Mouse (Mus musculus): ENCODE measurements around the gene Slc1a2. TPM values are rescaled to one million over a fixed set of nuclear protein-coding genes. Genes with fewer than 3 reads are reported as not detected.

Gene Slc1a2
- total and polyA plus RNA-seq, 3 experiments: 0.08 TPM; not detected in 2

- Histone ChIP-seq H3K36me3 (ENCODE audit: control insufficient read depth in 1 of 2, insufficient read depth in 2 of 2, low read length in 2 of 2) (no peaks in the 10 kb centered on the region), H3K9ac (ENCODE audit: control insufficient read depth, low read depth, low read length, poor library complexity, severe bottlenecking) (no peak overlapping the region), H3K27me3 (ENCODE audit: control insufficient read depth in 1 of 2, insufficient read depth in 2 of 2, low read length in 2 of 2) (peaks cover 2 to 14% of the 10 kb centered on the region in 2 experiments), H3K27ac (ENCODE audit: control insufficient read depth, low read depth, low read length) (no peak overlapping the region), H3K4me1 (ENCODE audit: control insufficient read depth in 1 of 2, insufficient read depth in 2 of 2, low read length in 2 of 2) (no peaks in the 10 kb centered on the region), H3K4me3 (ENCODE audit: control insufficient read depth in 1 of 2, insufficient read depth in 1 of 2, low read depth in 2 of 2, low read length in 2 of 2) (no peak overlapping the region), H3K9me3 (replicated peaks; ENCODE audit: insufficient read depth, low read length) (no peaks in the 10 kb centered on the region), H3K79me2 (ENCODE audit: control insufficient read depth, insufficient read depth, low read length, poor library complexity) (no peaks in the 10 kb centered on the region)
- DNase-seq (ENCODE audit: low read depth, low spot score): no peak
- TF ChIP-seq USF1 (IDR thresholded peaks at IDR 0.05; ENCODE audit: low read depth, low read length) (no peak), CTCF (IDR thresholded peaks at IDR 0.05 in 2 of 3, conservative IDR thresholded peaks at IDR 0.05 in 1 of 3; ENCODE audit: control insufficient read depth in 1 of 3, insufficient read depth in 1 of 3, low read depth in 2 of 3, low read length in 3 of 3, poor library complexity in 1 of 3, severe bottlenecking in 1 of 3) (no peak), RAD21 (IDR thresholded peaks at IDR 0.05; ENCODE audit: low read depth, low read length) (no peak), ZMIZ1 (IDR thresholded peaks at IDR 0.05; ENCODE audit: low read depth, low read length) (no peak), POLR2AphosphoS2 (IDR thresholded peaks at IDR 0.05; ENCODE audit: low read length) (no peak), HCFC1 (IDR thresholded peaks at IDR 0.05; ENCODE audit: low read depth, low read length) (no peak), EP300 (IDR thresholded peaks at IDR 0.05; ENCODE audit: low read depth in 1 of 2, low read length in 2 of 2) (no peak), POLR2A (IDR thresholded peaks at IDR 0.05; ENCODE audit: control insufficient read depth in 1 of 2, insufficient read depth in 1 of 2, low read depth in 1 of 2, low read length in 2 of 2, poor library complexity in 1 of 2) (no peak), RCOR1 (IDR thresholded peaks at IDR 0.05; ENCODE audit: low read depth, low read length) (no peak)
Measured at GRCm38 (mm10) chr2:102772276-102772675, 113.8 kb downstream of the Slc1a2 start.

GRCm38 (mm10) chr2:102774700-102775099, 116.2 kb downstream of the Slc1a2 start:
- no peaks in the 10 kb centered on the region for H3K4me1 ChIP-seq (ENCODE audit: control insufficient read depth in 1 of 2, insufficient read depth in 2 of 2, low read length in 2 of 2)
- H3K27me3 ChIP-seq (ENCODE audit: control insufficient read depth in 1 of 2, insufficient read depth in 2 of 2, low read length in 2 of 2): peaks cover 7 to 23% of the 10 kb centered on the region in 2 experiments
- no peak for DNase-seq (ENCODE audit: low read depth, low spot score)
- H3K27ac ChIP-seq (ENCODE audit: control insufficient read depth, low read depth, low read length): no peak overlapping the region
- no peaks in the 10 kb centered on the region for H3K9me3 ChIP-seq (replicated peaks; ENCODE audit: insufficient read depth, low read length)
- TF ChIP-seq JUND (IDR thresholded peaks at IDR 0.05; ENCODE audit: low read depth, low read length) (no peak), BHLHE40 (IDR thresholded peaks at IDR 0.05; ENCODE audit: borderline replicate concordance, low read depth, low read length) (no peak), ETS1 (IDR thresholded peaks at IDR 0.05; ENCODE audit: low read depth, low read length) (no peak), RCOR1 (IDR thresholded peaks at IDR 0.05; ENCODE audit: low read depth, low read length) (no peak), KAT2A (conservative IDR thresholded peaks at IDR 0.05; ENCODE audit: low read depth, low read length) (no peak)
- no peak overlapping the region for H3K4me3 ChIP-seq (ENCODE audit: control insufficient read depth in 1 of 2, insufficient read depth in 1 of 2, low read depth in 2 of 2, low read length in 2 of 2)
- H3K36me3 ChIP-seq (ENCODE audit: control insufficient read depth in 1 of 2, insufficient read depth in 2 of 2, low read length in 2 of 2): no peaks in the 10 kb centered on the region
- no peak overlapping the region for H3K9ac ChIP-seq (ENCODE audit: control insufficient read depth, low read depth, low read length, poor library complexity, severe bottlenecking)
- H3K79me2 ChIP-seq (ENCODE audit: control insufficient read depth, insufficient read depth, low read length, poor library complexity): no peaks in the 10 kb centered on the region

GRCm38 (mm10) chr2:102775561-102775960, 117.1 kb downstream of the Slc1a2 start:
- Histone ChIP-seq H3K4me3 (ENCODE audit: control insufficient read depth in 1 of 2, insufficient read depth in 1 of 2, low read depth in 2 of 2, low read length in 2 of 2) (no peak overlapping the region), H3K27me3 (ENCODE audit: control insufficient read depth in 1 of 2, insufficient read depth in 2 of 2, low read length in 2 of 2) (peaks cover 11 to 24% of the 10 kb centered on the region in 2 experiments), H3K27ac (ENCODE audit: control insufficient read depth, low read depth, low read length) (no peak overlapping the region), H3K9ac (ENCODE audit: control insufficient read depth, low read depth, low read length, poor library complexity, severe bottlenecking) (no peak overlapping the region), H3K4me1 (ENCODE audit: control insufficient read depth in 1 of 2, insufficient read depth in 2 of 2, low read length in 2 of 2) (no peaks in the 10 kb centered on the region), H3K36me3 (ENCODE audit: control insufficient read depth in 1 of 2, insufficient read depth in 2 of 2, low read length in 2 of 2) (no peaks in the 10 kb centered on the region), H3K9me3 (replicated peaks; ENCODE audit: insufficient read depth, low read length) (no peaks in the 10 kb centered on the region), H3K79me2 (ENCODE audit: control insufficient read depth, insufficient read depth, low read length, poor library complexity) (no peaks in the 10 kb centered on the region)
- TF ChIP-seq JUND (IDR thresholded peaks at IDR 0.05; ENCODE audit: low read depth, low read length): no peak
- no peak for TF ChIP-seq UBTF (IDR thresholded peaks at IDR 0.05; ENCODE audit: borderline replicate concordance, insufficient read depth, low read depth, low read length)
- TF ChIP-seq E2F4 (IDR thresholded peaks at IDR 0.05; ENCODE audit: borderline replicate concordance, low read depth, low read length): no peak
- no peak for TF ChIP-seq GATA1 (IDR thresholded peaks at IDR 0.05; ENCODE audit: low read depth, low read length)
- DNase-seq (ENCODE audit: low read depth, low spot score): no peak

All from MEL (cell line).